Mouse (Mus musculus) olfactory bulb, adult 2 months (tissue): ENCODE measurements around the gene Gcg.

Experiments
- CTCF ChIP-seq: fragments of 200-500 bp; IDR thresholded peaks from 2 replicates; pipeline ENCODE4 v1.5.1; 2012; ENCODE audit warnings: low read depth, mild to moderate bottlenecking, low read length, moderate library complexity; ENCODE audit not compliant: insufficient read depth
- POLR2A ChIP-seq: fragments of 200-500 bp; IDR thresholded peaks from 2 replicates; pipeline ENCODE4 v1.6.1; 2012; ENCODE audit warnings: mild to moderate bottlenecking, low read depth, low read length, moderate library complexity; ENCODE audit not compliant: insufficient read depth

DNA sequence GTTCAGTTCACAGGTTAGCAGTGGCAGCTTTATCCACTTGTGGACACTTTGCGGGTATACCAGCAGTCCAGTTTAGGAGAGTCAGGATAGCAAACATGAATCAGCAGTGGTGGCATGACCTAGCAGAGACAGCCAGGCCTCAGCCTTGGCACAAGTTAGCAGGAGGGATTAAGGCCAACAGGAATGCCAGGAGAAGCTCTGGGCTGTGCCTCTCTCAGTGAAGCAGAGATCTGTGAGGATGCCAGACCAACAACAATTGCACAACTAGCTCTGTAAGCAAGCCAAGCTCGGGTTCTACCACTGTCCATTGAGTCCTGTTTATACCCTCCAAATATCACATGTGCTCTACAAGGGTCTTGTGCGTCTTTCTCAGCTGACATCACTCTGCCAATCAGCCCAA, 57.5 kb downstream of the Gcg start:
- no peak for TF ChIP-seq POLR2A
- no peak for TF ChIP-seq CTCF
